Mouse (Mus musculus) bone marrow macrophage, adult 2 months (primary cell): ENCODE results near the gene Gga3. TPM values are rescaled to one million over a fixed set of nuclear protein-coding genes. Genes with fewer than 3 reads are reported as not detected.
A peak's percentile ranks its signal among the peaks of the same experiment; 100 is the strongest.

Experiments used
- H3K27ac ChIP-seq: 2 replicates; pipeline ENCODE4 v1.5.1; 2012; ENCODE audit warnings: low read depth, low read length; ENCODE audit not compliant: insufficient read depth
- H3K4me1 ChIP-seq: 2 replicates; pipeline ENCODE4 v1.6.1; 2012; ENCODE audit warnings: low read length; ENCODE audit not compliant: control insufficient read depth, insufficient read depth
- H3K4me3 ChIP-seq: 2 replicates; pipeline ENCODE4 v1.5.1; 2012; ENCODE audit warnings: mild to moderate bottlenecking, low read length, moderate library complexity; ENCODE audit not compliant: insufficient read depth
- CTCF ChIP-seq: IDR thresholded peaks from 2 replicates; pipeline ENCODE4 v1.5.1; 2012; ENCODE audit warnings: low read depth, mild to moderate bottlenecking, low read length, moderate library complexity
- POLR2A ChIP-seq: IDR thresholded peaks from 2 replicates; pipeline ENCODE4 v1.6.1; 2012; ENCODE audit warnings: mild to moderate bottlenecking, low read depth, low read length, borderline replicate concordance
- polyA plus RNA-seq: library from polyadenylated mRNA; stranded (reverse); fragments of >200 nt; gene quantifications from 2 replicates; pipeline ENCODE4 v1.2.4, GENCODE M21; 2012; ENCODE audit not compliant: missing spikeins, insufficient read depth, insufficient read length

Gene Gga3
- polyA plus RNA-seq, 1 experiment, result 81.9 TPM

DNA sequence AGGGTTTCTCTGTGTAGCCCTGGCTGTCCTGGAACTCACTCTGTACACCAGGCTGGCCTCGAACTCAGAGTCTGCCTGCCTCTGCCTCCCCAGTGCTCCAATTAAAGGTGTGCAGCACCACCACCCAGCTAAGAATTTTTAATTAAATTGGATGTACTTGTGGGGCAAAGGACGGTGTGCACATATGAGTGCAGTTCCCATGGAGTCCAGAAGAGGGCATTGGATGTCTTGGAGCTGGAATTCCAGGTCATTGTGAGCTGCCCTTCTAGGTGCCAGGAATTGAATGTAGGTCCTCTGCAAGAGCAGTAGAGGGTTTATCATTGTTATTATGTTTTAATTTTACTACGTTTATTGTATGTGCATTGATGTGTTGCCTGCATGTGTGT is 27.6 kb upstream of the Gga3 start:
- no peak for TF ChIP-seq POLR2A
- peak; percentile 58 for TF ChIP-seq CTCF
- H3K4me1 ChIP-seq, result peaks cover 46% of the 10 kb centered on the region
- H3K27ac ChIP-seq, result peak overlapping the region; percentile 92
- H3K4me3 ChIP-seq, result peak overlapping the region; percentile 49

DNA sequence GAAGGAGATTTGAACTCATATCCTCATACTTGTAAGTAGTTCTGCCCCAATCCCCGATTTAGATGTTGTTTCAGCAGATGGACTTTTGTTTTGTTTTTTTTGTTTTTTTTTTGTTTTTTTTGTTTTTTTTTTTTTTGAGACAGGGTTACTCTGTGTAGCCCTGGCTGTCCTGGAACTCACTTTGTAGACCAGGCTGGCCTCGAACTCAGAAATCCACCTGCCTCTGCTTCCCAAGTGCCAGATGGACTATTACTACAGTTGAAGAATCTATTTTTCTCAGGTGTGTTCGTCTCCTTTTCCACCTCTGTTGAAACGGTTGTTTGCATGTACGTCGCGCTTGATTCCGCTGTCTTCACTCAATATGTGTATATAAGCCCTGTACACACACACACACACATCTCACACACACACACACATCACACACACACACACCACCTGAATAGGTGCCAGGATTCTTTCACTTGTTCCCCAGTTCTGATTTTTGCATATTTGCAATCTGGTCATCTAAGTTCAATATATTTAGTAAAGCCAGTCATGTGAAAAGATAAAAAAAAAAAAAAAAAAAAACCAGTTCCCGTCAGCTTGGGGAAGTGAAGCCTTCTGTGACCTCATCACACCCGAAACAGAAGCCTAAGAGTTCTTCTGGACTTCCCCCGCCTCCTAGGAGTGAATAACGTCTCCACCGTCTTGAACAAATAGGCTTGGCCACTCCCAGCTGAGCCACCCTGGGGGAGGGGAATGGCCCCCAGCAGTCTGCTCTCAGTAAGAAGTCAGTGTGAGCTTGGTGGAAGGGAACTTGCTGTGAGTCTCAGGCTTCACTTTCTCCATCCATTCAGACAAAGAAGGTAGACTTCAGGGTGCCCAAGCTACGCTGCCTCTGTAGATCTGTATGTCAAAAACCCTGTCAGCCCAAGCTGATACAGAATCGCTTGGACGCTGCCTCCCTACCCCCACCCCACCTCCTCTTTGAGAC is 27.0 kb upstream of the Gga3 start:
- no peak for TF ChIP-seq CTCF
- no peak for TF ChIP-seq POLR2A
- H3K27ac ChIP-seq, result peak overlapping the region; percentile 96
- peak overlapping the region; percentile 49 for H3K4me3 ChIP-seq
- H3K4me1 ChIP-seq, result peaks cover 46% of the 10 kb centered on the region

DNA sequence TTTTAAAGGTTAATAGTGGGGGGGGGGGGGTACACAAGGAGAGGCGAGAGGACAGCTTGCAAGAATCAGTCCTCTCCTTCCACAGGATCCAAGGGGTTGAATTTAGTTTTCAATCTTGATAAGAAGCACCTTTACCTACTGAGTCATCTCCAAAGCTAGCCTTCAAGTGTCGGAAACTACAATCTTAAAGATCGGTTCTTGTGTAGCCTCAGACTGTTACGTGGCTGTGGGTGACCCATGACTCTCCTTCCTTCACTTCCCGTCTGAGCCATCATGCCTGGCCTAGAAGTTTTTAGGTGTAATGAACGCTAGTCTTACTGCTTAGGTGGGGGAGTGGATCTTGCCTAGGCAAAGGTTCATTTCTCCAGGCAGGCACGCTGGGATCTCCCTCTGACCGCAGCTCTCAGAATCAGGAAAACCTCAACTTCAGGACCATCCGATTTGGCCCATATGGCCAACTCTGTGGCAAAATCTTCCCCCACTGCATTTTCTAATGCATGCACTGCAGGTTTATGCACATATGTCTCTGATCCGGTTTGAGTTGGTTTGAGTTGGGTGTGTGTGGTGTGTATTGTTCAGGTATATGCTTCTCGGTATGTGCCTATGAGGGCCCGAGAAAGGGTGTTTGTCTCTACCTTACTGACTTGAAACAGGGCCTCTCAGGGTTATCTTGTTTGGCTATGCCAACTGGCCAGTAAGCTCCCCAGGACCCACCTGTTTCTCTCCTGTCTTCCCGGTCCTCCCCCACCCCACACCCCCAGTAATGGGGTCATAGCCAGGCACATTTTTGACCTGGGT is 26.1 kb upstream of the Gga3 start:
- Histone ChIP-seq H3K4me1 (peaks cover 48% of the 10 kb centered on the region), H3K27ac (peak overlapping the region; percentile 96), H3K4me3 (no peak overlapping the region)
- TF ChIP-seq CTCF (no peak), POLR2A (no peak)

DNA sequence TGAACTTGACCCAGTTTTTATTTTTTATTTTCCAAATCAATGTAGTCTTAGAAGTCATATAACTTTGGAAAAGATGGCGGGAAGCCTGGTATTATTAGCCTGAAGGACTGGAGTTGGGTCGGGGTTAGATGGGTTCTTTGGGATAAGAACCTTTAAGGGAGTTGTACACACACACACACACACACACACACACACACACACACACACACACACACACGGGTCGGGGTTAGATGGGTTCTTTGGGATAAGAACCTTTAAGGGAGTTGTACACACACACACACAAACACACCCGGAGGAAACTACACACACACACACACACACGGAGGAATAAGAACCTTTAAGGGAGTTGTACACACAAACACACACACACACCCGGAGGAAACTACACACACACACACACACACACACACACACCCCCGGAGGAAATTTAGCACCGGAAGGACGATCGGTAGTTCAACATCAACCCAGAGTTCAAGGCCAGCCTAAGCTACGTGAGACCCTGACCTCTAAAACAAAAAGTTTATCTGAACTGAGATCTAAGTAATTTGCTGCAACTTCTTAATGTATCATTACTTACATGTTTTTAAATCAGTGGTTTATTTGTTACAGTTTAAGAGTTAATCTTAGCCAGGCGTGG is 24.7 kb upstream of the Gga3 start:
- H3K4me3 ChIP-seq, result peak overlapping the region; percentile 55
- no peak for TF ChIP-seq CTCF
- TF ChIP-seq POLR2A, result no peak
- H3K4me1 ChIP-seq, result peaks cover 35% of the 10 kb centered on the region
- peak overlapping the region; percentile 63 for H3K27ac ChIP-seq

- Histone ChIP-seq H3K27ac (peak within 1 kb of the TSS; percentile 63), H3K4me1 (peaks cover 32% of the 10 kb centered on the region)
- TF ChIP-seq CTCF (no peak), POLR2A (no peak)
Measured at GRCm38 (mm10) chr11:115627705-115628464, 24.0 kb upstream of the Gga3 start, which contains the start of gene Slc25a19. Slc25a19 (minus strand) TSS chr11:115628295.

DNA sequence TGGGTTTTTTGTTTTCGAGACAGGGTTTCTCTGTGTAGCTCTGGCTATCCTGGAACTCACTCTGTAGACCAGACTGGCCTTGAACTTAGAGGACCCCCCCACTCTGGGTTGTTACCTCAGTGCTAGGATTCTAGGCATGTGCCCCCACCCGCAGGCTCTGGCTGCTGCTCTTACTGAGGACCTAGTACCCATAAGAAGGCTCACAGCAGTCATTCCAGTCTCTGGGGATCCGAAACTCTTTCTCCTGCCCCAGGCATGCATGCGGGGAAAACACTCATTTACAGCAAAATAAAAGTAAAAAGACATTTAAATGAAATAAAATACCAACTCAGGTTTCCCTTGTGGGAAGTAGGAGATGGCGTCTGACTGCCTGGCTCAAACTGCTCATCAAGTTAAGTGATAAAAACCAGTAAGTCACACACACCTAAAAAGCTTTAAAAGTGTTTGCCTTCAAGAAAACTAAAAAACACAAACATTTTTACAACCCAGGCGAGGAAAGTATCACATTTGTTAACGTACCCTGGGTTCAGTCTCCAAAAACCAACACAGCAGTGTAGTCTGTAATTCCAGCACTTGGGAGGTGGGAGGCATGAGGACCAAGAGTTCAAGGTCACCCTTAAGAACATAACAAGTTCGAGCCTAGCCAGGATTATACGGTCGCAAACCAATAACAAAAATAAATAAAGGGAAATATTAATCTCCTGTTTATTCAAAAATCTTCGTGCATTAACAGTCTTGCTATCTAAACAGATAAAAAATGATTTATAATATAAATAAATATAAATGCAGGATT is 23.2 kb upstream of the Gga3 start:
- Histone ChIP-seq H3K4me3 (peak overlapping the region; percentile 91), H3K27ac (no peak overlapping the region), H3K4me1 (peaks cover 24% of the 10 kb centered on the region)
- TF ChIP-seq CTCF (no peak), POLR2A (no peak)

More at GRCm38 (mm10) chr11:115627705-115628464, 24.0 kb upstream of the Gga3 start, which contains the start of gene Slc25a19:
- H3K4me3 ChIP-seq, result peak within 1 kb of the TSS; percentile 91

GRCm38 (mm10) chr11:115625877-115626276 is 22.0 kb upstream of the Gga3 start:
- TF ChIP-seq CTCF (no peak), POLR2A (no peak)
- no peak overlapping the region for H3K4me3 ChIP-seq
- no peak overlapping the region for H3K27ac ChIP-seq
- H3K4me1 ChIP-seq, result peaks cover 20% of the 10 kb centered on the region

- TF ChIP-seq CTCF (no peak), POLR2A (no peak)
- peaks cover 8% of the 10 kb centered on the region for H3K4me1 ChIP-seq
- H3K4me3 ChIP-seq, result no peak overlapping the region
- H3K27ac ChIP-seq, result no peak overlapping the region
Measured at GRCm38 (mm10) chr11:115623487-115624070, 19.7 kb upstream of the Gga3 start.
